Mouse (Mus musculus) liver, embryonic 14.5 days (tissue): ENCODE measurements around the gene Mical3. TPM values are rescaled to one million over a fixed set of nuclear protein-coding genes. Genes with fewer than 3 reads are reported as not detected.

Source experiments
- ATAC-seq: fragments of 200-750 bp; cut with Nextera tagmentation; 2 replicates; pipeline ENCODE4 v1.8.0; 2017; ENCODE audit warnings: moderate number of reproducible peaks, mild to moderate bottlenecking, moderate library complexity; ENCODE audit not compliant: insufficient read depth
- DNase-seq, 3 experiments: peaks; one replicate each; pipeline ENCODE4 v3.0.0-alpha.2; 2012 to 2013; ENCODE audit warnings: low read depth in 3 of 3, low spot score in 3 of 3
- H3K27ac ChIP-seq: fragments of 300-500 bp; sonication (generic); 2 replicates; pipeline ENCODE4 v1.5.1; 2014; ENCODE audit warnings: moderate library complexity, mild to moderate bottlenecking, control low read depth, inconsistent platforms
- H3K27me3 ChIP-seq: fragments of 300-500 bp; sonication (generic); 2 replicates; pipeline ENCODE4 v1.6.1; 2014; ENCODE audit warnings: mild to moderate bottlenecking, low read length, moderate library complexity; ENCODE audit not compliant: control insufficient read depth, insufficient read depth
- H3K36me3 ChIP-seq: fragments of 300-500 bp; sonication (generic); replicated peaks from 2 replicates; pipeline ENCODE4 v1.6.1; 2014; ENCODE audit warnings: low read depth; ENCODE audit not compliant: control insufficient read depth, insufficient read depth
- H3K4me1 ChIP-seq, 2 experiments: fragments of 200-500 bp in 1 of 2; fragments of 300-500 bp in 1 of 2; sonication (generic) in 1 of 2; replicated peaks; 2 replicates each; pipeline ENCODE4 v1.6.1; 2012 to 2014; ENCODE audit warnings: antibody characterized with exemption in 1 of 2, inconsistent platforms in 1 of 2, low read length in 1 of 2; ENCODE audit not compliant: control insufficient read depth in 2 of 2, insufficient read depth in 2 of 2
- H3K4me2 ChIP-seq: fragments of 300-500 bp; sonication (generic); 2 replicates; pipeline ENCODE4 v1.6.1; 2014; ENCODE audit warnings: low read depth, mild to moderate bottlenecking, control low read depth, moderate library complexity
- H3K4me3 ChIP-seq, 2 experiments: fragments of 200-500 bp in 1 of 2; fragments of 300-500 bp in 1 of 2; sonication (generic) in 1 of 2; 2 replicates each; pipeline ENCODE4 v1.5.1; 2012 to 2014; ENCODE audit warnings: low read depth in 2 of 2, low read length in 2 of 2, mild to moderate bottlenecking in 2 of 2, control low read depth in 1 of 2, inconsistent platforms in 1 of 2, moderate library complexity in 1 of 2; ENCODE audit not compliant: insufficient read depth in 1 of 2
- H3K9ac ChIP-seq: fragments of 300-500 bp; sonication (generic); replicated peaks from 2 replicates; pipeline ENCODE4 v1.6.1; 2014; ENCODE audit warnings: mild to moderate bottlenecking, control low read depth, moderate library complexity
- H3K9me3 ChIP-seq: fragments of 300-500 bp; sonication (generic); 2 replicates; pipeline ENCODE4 v1.6.1; 2016; ENCODE audit warnings: low read length, mixed read lengths; ENCODE audit not compliant: control insufficient read depth
- CTCF ChIP-seq: IDR thresholded peaks from 2 replicates; pipeline ENCODE4 v1.5.1; 2016; ENCODE audit warnings: antibody characterized with exemption, low read depth, control low read depth
- EP300 ChIP-seq: IDR thresholded peaks from 2 replicates; pipeline ENCODE4 v1.6.1; 2016; ENCODE audit warnings: antibody characterized with exemption, low read depth
- WGBS: fragments of 180-500 bp; shearing (Covaris S2); extraction: QIAGEN DNeasy Blood & Tissue Kit; methylation state at CpG from one replicate; pipeline ENCODE4 v1.1.7; 2014; ENCODE audit not compliant: insufficient replicate concordance; 5-methylcytosine and 5-hydroxymethylcytosine counted together
- polyA plus RNA-seq, 2 experiments: library from polyadenylated mRNA; depleted of rRNA in 1 of 2; stranded (reverse) in 1 of 2; unstranded in 1 of 2; fragments of >200 nt; fragmentation: Nextera tagmentation in 1 of 2; extraction: Ambion mirVana in 1 of 2; gene quantifications; 2 replicates each; pipeline versions ENCODE4 v1.2.1 to v1.2.3; 2012 to 2014

Gene Mical3
- polyA plus RNA-seq, 2 experiments, result 8.1 to 9.4 TPM

DNA sequence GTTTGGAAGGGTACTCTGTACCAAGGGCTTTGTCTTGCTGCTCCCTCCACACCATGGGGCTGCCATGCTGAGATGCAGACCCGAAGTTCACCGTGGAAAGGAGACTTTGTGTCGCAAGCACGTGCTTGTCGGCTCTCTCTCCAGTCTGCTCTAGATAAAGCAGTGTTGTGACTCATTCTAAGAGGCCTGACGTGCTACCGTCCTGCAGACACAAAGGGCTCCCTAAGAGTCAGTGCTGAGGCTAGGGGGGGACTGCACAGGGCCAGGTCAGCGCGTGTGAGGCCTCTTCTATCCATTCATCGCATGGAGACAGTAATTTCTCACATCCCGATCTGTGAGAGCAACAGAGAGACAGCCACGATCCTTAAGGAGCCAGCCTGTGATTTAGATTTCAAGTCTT lies 95.5 kb downstream of the Mical3 start:
- TF ChIP-seq EP300 (no peak), CTCF (no peak)
- no peak overlapping the region for H3K9ac ChIP-seq
- no peak overlapping the region for H3K27ac ChIP-seq
- no peak overlapping the region for H3K4me3 ChIP-seq
- ATAC-seq (no peak), DNase-seq (no peak)
- H3K27me3 ChIP-seq, result no peaks in the 10 kb centered on the region
- 88% methylated on average over 12 of the region's 12 CpGs for WGBS
- H3K4me2 ChIP-seq, result no peak overlapping the region
- peaks cover 82% of the 10 kb centered on the region for H3K36me3 ChIP-seq
- no peaks in the 10 kb centered on the region for H3K9me3 ChIP-seq
- no peaks in the 10 kb centered on the region for H3K4me1 ChIP-seq

DNA sequence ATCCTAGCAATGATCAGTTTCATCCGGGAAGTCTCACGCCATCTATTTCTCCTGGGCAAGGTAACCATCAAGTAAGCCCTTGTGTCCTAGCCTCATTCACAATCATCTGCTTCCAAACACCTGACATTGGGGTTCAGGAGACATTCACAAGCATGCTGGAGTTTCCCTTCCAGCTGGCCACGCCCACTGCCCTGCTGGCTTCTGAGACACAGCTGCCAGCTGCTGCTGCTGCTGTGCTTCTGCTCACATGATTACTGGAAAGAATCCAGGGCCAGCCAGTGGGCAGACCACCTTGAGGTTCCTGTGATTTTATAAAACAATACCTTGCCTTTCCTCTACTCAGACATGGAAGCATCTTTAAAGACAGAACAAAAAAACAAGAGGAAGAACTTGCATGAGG lies 97.5 kb downstream of the Mical3 start:
- Histone ChIP-seq H3K4me1 (no peaks in the 10 kb centered on the region), H3K9me3 (no peaks in the 10 kb centered on the region), H3K27ac (no peak overlapping the region), H3K4me3 (no peak overlapping the region), H3K9ac (no peak overlapping the region), H3K27me3 (no peaks in the 10 kb centered on the region), H3K36me3 (peaks cover 89% of the 10 kb centered on the region), H3K4me2 (no peak overlapping the region)
- no peak for DNase-seq
- TF ChIP-seq EP300 (no peak), CTCF (no peak)
- 91% methylated on average over 3 of the region's 3 CpGs for WGBS
- no peak for ATAC-seq

DNA sequence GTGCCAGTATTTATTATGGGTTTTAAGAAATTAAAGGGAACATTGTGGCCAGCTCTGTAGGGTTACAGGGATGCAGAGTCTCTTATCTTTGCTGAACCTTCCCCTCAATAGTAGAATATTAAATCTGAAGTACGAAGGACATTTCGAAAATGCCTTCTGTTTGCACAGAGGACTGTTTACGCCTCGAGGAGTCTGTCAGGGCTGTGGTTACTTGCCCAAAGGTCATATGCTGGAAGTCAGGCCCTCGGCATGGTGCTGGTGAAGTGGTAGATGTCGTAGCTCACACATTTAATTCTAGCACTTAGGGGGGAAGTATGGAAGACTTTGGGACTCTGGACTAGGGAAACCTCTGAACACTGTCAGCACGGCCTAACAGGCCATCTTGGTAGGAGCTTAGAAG lies 99.4 kb downstream of the Mical3 start:
- Histone ChIP-seq H3K4me3 (no peak overlapping the region), H3K9ac (no peak overlapping the region), H3K27ac (no peak overlapping the region), H3K4me1 (no peaks in the 10 kb centered on the region), H3K9me3 (no peaks in the 10 kb centered on the region), H3K4me2 (no peak overlapping the region), H3K27me3 (no peaks in the 10 kb centered on the region), H3K36me3 (peaks cover 81% of the 10 kb centered on the region)
- 89% methylated on average over 7 of the region's 7 CpGs for WGBS
- DNase-seq (no peak), ATAC-seq (no peak)
- TF ChIP-seq EP300 (no peak), CTCF (no peak)

DNA sequence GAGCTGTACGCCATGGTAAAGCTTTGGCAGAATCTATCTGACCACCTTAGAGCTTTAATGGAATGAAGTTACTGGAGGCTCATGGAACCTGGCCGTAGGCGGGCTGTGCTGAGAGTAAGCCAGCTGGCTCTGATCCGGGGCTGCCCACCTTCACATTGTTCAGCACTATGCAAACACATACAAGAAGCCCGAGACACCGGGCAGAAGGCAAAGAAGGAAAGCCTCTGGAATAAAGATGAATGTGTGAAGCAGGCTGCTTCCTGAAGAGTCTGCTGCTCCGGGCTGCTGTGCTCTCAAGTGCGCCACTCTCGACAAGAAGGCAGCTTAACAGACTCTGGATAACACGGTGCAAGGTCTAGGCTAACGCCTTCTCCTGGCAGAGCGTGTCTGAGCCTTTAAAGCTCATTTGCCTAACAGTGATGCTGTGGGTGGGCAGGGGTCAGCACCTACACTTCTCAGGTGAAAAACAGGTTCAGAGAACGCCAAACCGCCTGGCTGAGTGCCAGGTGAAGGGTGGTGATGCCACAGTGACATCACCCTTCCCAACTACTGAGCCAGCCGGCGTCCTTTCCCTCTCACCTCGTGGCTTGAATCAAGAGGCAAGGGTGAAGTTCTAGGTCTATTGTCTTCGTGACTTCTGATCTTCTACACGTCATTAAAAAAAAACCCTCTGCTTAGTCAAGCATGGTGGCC lies 100.8 kb downstream of the Mical3 start:
- Histone ChIP-seq H3K4me2 (no peak overlapping the region), H3K27ac (no peak overlapping the region), H3K9me3 (no peaks in the 10 kb centered on the region), H3K9ac (no peak overlapping the region), H3K36me3 (peaks cover 71% of the 10 kb centered on the region), H3K4me1 (no peaks in the 10 kb centered on the region), H3K4me3 (no peak overlapping the region), H3K27me3 (no peaks in the 10 kb centered on the region)
- no peak for TF ChIP-seq EP300
- no peak for DNase-seq
- WGBS, result 87% methylated on average over 19 of the region's 19 CpGs
- ATAC-seq, result no peak

DNA sequence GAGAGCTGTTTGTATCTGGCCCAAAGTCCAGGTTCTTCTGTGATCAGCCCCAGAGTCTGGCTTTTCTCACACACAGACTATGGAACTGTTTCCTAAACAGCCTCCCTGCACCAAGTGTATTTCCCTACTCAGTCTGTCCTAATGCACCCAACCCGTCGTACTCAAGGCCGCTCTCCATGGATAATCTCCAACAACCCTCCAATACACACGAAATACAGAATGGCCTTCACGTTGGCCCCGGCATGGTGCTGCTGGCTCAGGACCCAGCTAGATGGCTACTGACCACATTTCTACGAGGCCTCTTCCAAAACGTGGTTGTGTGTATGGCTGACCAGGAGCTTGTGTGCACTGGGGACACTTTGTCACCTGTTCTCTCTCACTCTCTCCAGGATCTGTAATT lies 102.3 kb downstream of the Mical3 start:
- no peak for TF ChIP-seq CTCF
- TF ChIP-seq EP300, result no peak
- no peak overlapping the region for H3K4me2 ChIP-seq
- no peak overlapping the region for H3K27ac ChIP-seq
- no peak overlapping the region for H3K9ac ChIP-seq
- H3K4me3 ChIP-seq, result no peak overlapping the region
- no peaks in the 10 kb centered on the region for H3K4me1 ChIP-seq
- no peaks in the 10 kb centered on the region for H3K9me3 ChIP-seq
- peaks cover 58% of the 10 kb centered on the region for H3K36me3 ChIP-seq
- no peaks in the 10 kb centered on the region for H3K27me3 ChIP-seq
- ATAC-seq, result no peak
- DNase-seq, result no peak
- 89% methylated on average over 8 of the region's 8 CpGs for WGBS
